Comparison of ENCODE assay signal across 12 mouse cellular contexts in the genomic region with DNA sequence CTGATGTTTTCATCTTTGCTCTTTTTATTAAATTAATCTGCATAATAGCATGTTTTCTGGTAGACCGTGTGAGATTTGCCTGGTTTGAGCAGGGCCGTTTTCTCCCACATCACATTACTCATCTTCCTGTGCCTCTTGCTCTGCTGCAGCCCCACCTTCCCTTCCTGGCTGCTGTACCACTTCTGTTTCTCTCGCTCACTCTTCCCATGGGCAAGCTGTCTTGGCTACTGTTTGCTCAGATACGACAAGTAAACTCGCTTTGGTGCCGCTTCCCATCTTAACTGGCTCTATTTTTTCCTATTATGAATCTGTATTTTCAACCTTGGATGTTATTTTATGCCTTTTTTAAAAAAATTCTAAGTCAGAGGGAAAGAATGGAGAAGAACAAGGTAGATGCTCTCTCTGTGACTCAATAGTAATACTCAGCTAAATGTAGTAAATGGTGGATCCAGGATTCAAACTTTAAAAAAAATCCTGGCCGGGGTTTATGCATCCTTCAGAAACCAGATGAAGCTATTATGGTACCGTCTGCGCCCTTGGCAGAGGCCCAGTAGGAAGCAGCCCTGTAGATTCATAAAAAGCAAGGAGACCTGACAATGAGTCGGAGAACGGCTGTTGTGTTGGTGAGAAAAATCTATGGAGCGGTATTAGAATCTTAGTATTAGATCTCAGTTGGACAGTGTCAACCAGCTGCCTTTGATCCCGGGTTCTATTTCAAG. TPM values are rescaled to one million over a fixed set of nuclear protein-coding genes. Genes with fewer than 3 reads are reported as not detected.
DNase-seq lines count a peak whose midpoint lies in the region; ATAC-seq and TF ChIP-seq lines count a peak whose summit lies in the region.
"Had no signal": no experiment of that assay in that cellular context is flagged by ENCODE, and none has a peak within 500 bp of the region (broad histone marks: within the 10 kb centered on the region; RNA-seq: fewer than 3 reads in every experiment).

No protein-coding gene starts in this region.

- no peak for DNase-seq in forebrain, embryonic 10.5 days (ENCODE audit: extremely low spot score, low spot score)
- DNase-seq in layer of hippocampus, adult 11-12 months (ENCODE audit: low spot score) = peak; percentile 80
- DNase-seq in embryo, embryonic 10 days (ENCODE audit: low spot score) = no peak
- no peak for DNase-seq in urinary bladder, postnatal 14 days (ENCODE audit: low spot score)
- no peak for DNase-seq in thymus, adult 2 months
- DNase-seq: heart, adult 18-20 months; kidney, adult 11 months had no signal

- H3K4me2 ChIP-seq in forebrain, embryonic 13.5 days = no peak overlapping the region
- no peak overlapping the region for H3K4me2 ChIP-seq in neural tube, embryonic 15.5 days
- H3K4me2 ChIP-seq: embryonic facial prominence, embryonic 12.5 days; liver, embryonic 15.5 days had no signal

- no peaks in the 10 kb centered on the region for H3K4me1 ChIP-seq in forebrain, embryonic 13.5 days
- H3K4me1 ChIP-seq in forebrain, embryonic 10.5 days = no peaks in the 10 kb centered on the region
- H3K4me1 ChIP-seq in neural tube, embryonic 15.5 days = no peaks in the 10 kb centered on the region
- no peaks in the 10 kb centered on the region for H3K4me1 ChIP-seq in thymus, adult 2 months (replicated peaks; ENCODE audit: control insufficient read depth, insufficient read depth, low read length)
- H3K4me1 ChIP-seq: embryonic facial prominence, embryonic 12.5 days; liver, embryonic 15.5 days had no signal

- TF ChIP-seq CTCF in thymus, adult 2 months (IDR thresholded peaks at IDR 0.05; ENCODE audit: borderline replicate concordance, control insufficient read depth, extremely low read depth, insufficient read depth, low read length, poor library complexity) = no peak

- no peak overlapping the region for H3K4me3 ChIP-seq in forebrain, embryonic 13.5 days
- H3K4me3 ChIP-seq in forebrain, embryonic 10.5 days = no peak overlapping the region
- H3K4me3 ChIP-seq in neural tube, embryonic 15.5 days (replicated peaks) = no peak overlapping the region
- H3K4me3 ChIP-seq in thymus, adult 2 months (ENCODE audit: control insufficient read depth, insufficient read depth, low read length) = no peak overlapping the region
- H3K4me3 ChIP-seq: embryonic facial prominence, embryonic 12.5 days; liver, embryonic 15.5 days had no signal

- H3K36me3 ChIP-seq in forebrain, embryonic 13.5 days (ENCODE audit: poor library complexity, severe bottlenecking) = peaks cover 14% of the 10 kb centered on the region
- H3K36me3 ChIP-seq in forebrain, embryonic 10.5 days (replicated peaks) = peaks cover 39% of the 10 kb centered on the region
- peaks cover 11% of the 10 kb centered on the region; the same call in 1 of the 2 replicates for H3K36me3 ChIP-seq in neural tube, embryonic 15.5 days
- no peaks in the 10 kb centered on the region for H3K36me3 ChIP-seq in thymus, adult 2 months (ENCODE audit: control insufficient read depth, insufficient read depth, low read length)

- 76% methylated on average over 13 of the region's 13 CpGs for WGBS in forebrain, embryonic 13.5 days
- 96% methylated on average over 13 of the region's 13 CpGs for WGBS in forebrain, embryonic 10.5 days
- WGBS in neural tube, embryonic 15.5 days = 73% methylated on average over 13 of the region's 13 CpGs
- WGBS in thymus, adult 2 months = 80% methylated on average over 13 of the region's 13 CpGs

- H3K27me3 ChIP-seq in forebrain, embryonic 13.5 days = no peaks in the 10 kb centered on the region
- H3K27me3 ChIP-seq in forebrain, embryonic 10.5 days (ENCODE audit: poor library complexity, severe bottlenecking) = no peaks in the 10 kb centered on the region
- no peaks in the 10 kb centered on the region for H3K27me3 ChIP-seq in neural tube, embryonic 15.5 days (replicated peaks)
- H3K27me3 ChIP-seq in thymus, adult 2 months (ENCODE audit: control insufficient read depth, insufficient read depth, low read length) = no peaks in the 10 kb centered on the region
- H3K27me3 ChIP-seq: embryonic facial prominence, embryonic 12.5 days; liver, embryonic 15.5 days had no signal

- no peak for TF ChIP-seq POLR2A in thymus, adult 2 months (IDR thresholded peaks at IDR 0.05; ENCODE audit: control insufficient read depth, extremely low read depth, insufficient read depth, low read length, poor library complexity)

- no peak overlapping the region; the same call in 1 of the 2 replicates for H3K27ac ChIP-seq in forebrain, embryonic 13.5 days
- no peak overlapping the region for H3K27ac ChIP-seq in forebrain, embryonic 10.5 days
- 0 out of 2 replicates have a peak overlapping the region, but pooled peaks have one; percentile 33 for H3K27ac ChIP-seq in neural tube, embryonic 15.5 days (replicated peaks)
- H3K27ac ChIP-seq in thymus, adult 2 months (ENCODE audit: control insufficient read depth, insufficient read depth, low read length) = no peak overlapping the region
- H3K27ac ChIP-seq: embryonic facial prominence, embryonic 12.5 days; liver, embryonic 15.5 days had no signal

- peak; percentile 74; the same call in 1 of the 2 replicates for ATAC-seq in forebrain, embryonic 13.5 days
- ATAC-seq in cerebellum, adult (ENCODE audit: insufficient number of reproducible peaks, low FRiP score, low TSS enrichment) = peak; percentile 78
- no peak for ATAC-seq in neural tube, embryonic 15.5 days (ENCODE audit: low FRiP score)

- no peak overlapping the region for H3K9ac ChIP-seq in forebrain, embryonic 13.5 days
- H3K9ac ChIP-seq in neural tube, embryonic 15.5 days (replicated peaks) = no peak overlapping the region
- H3K9ac ChIP-seq: embryonic facial prominence, embryonic 12.5 days; liver, embryonic 15.5 days had no signal

- no peaks in the 10 kb centered on the region for H3K9me3 ChIP-seq in forebrain, embryonic 13.5 days (replicated peaks)
- no peaks in the 10 kb centered on the region for H3K9me3 ChIP-seq in forebrain, embryonic 10.5 days
- H3K9me3 ChIP-seq in neural tube, embryonic 15.5 days (replicated peaks) = no peaks in the 10 kb centered on the region
- H3K9me3 ChIP-seq: embryonic facial prominence, embryonic 12.5 days; liver, embryonic 15.5 days had no signal

RNA-seq across cellular contexts. Expression of a gene that starts 13.7 kb away (rescaled TPM):
- polyA plus RNA-seq in forebrain, embryonic 13.5 days (2015; fragmentation: Nextera tagmentation; extraction: Ambion mirVana) = 38.7 and 40.5 TPM in 2 replicates
- 49.7 and 56.7 TPM in 2 replicates for polyA plus RNA-seq in forebrain, embryonic 10.5 days (2016; fragmentation: Nextera tagmentation; extraction: Ambion mirVana)
- polyA plus RNA-seq in neural tube, embryonic 15.5 days (2015; fragmentation: Nextera tagmentation; extraction: Ambion mirVana) = 33.4 and 35.2 TPM in 2 replicates
- polyA plus RNA-seq in thymus, adult 2 months (2012; rRNA removed) = 4.8 TPM in 2 replicates

RNA-seq across cellular contexts. Expression of a gene that starts 13.9 kb away (rescaled TPM):
- polyA plus RNA-seq in forebrain, embryonic 13.5 days (2015; fragmentation: Nextera tagmentation; extraction: Ambion mirVana) = 226 and 247 TPM in 2 replicates
- polyA plus RNA-seq in forebrain, embryonic 10.5 days (2016; fragmentation: Nextera tagmentation; extraction: Ambion mirVana) = 142 and 143 TPM in 2 replicates
- 188 and 202 TPM in 2 replicates for polyA plus RNA-seq in neural tube, embryonic 15.5 days (2015; fragmentation: Nextera tagmentation; extraction: Ambion mirVana)
- 12.6 and 16.8 TPM in 2 replicates for polyA plus RNA-seq in thymus, adult 2 months (2012; rRNA removed)

RNA-seq across cellular contexts. Expression of a gene that starts 48.6 kb away (rescaled TPM):
- 5.1 and 5.7 TPM in 2 replicates for polyA plus RNA-seq in forebrain, embryonic 13.5 days (2015; fragmentation: Nextera tagmentation; extraction: Ambion mirVana)
- 8.1 and 8.2 TPM in 2 replicates for polyA plus RNA-seq in forebrain, embryonic 10.5 days (2016; fragmentation: Nextera tagmentation; extraction: Ambion mirVana)
- polyA plus RNA-seq in neural tube, embryonic 15.5 days (2015; fragmentation: Nextera tagmentation; extraction: Ambion mirVana) = 7.8 and 8.7 TPM in 2 replicates
- polyA plus RNA-seq in thymus, adult 2 months (2012; rRNA removed) = 11.5 and 14.5 TPM in 2 replicates
